Mouse (Mus musculus) kidney, adult 2 months (tissue): Measurements from ENCODE around the gene Alyref.

ENCODE experiments used
- CTCF ChIP-seq: fragments of 200-500 bp; conservative IDR thresholded peaks from 2 replicates; pipeline ENCODE4 v1.5.1; 2011; ENCODE audit warnings: low read depth, mild to moderate bottlenecking, control low read depth, low read length, moderate library complexity, mixed read lengths; ENCODE audit not compliant: insufficient read depth, insufficient read length
- POLR2A ChIP-seq: fragments of 200-500 bp; IDR thresholded peaks from one replicate; pipeline ENCODE4 v1.6.1; 2011; ENCODE audit warnings: low read depth, low read length, control low read depth

DNA sequence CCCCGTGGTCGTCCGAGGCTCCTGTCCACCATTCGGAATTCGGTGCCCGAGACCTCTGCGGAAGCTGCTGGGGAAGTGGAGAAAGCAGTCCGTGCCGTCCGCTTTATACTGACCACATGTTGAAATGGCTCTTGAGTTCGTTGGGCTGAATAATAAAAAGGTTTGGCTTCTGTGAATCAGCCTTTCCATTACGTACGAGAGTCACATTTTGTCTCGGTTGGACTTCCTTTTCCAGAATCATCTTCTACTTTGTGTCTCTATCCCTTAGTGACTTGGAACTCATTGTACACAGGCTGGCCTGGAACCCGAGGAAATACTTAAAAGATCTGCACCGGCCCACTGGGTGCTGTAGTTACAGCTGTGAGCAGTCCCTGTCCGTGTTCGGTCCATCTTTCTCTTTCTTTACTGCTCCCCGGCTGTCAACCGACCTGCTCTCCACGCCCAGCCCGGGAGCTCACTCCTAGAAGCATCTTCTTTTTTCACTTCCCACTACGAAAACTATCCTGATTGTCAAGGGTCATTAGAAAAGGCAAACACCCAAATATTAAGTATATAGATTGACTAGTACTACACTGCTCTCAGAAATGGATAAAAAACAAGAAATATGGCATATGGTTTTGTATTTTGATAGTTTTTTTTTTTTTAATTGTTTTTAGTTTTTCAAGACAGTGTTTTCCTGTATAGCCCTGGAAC lies 24.4 kb downstream of the Alyref start:
- TF ChIP-seq CTCF: no peak
- TF ChIP-seq POLR2A: no peak
